Mouse (Mus musculus) hindbrain, postnatal 0 days (tissue): ENCODE results near the gene Krt86. TPM values are rescaled to one million over a fixed set of nuclear protein-coding genes. Genes with fewer than 3 reads are reported as not detected.

ENCODE experiments used
- ATAC-seq: fragments of 200-750 bp; cut with Nextera tagmentation; 2 replicates; pipeline ENCODE4 v1.8.0; 2017; ENCODE audit warnings: mild to moderate bottlenecking, moderate TSS enrichment, moderate library complexity
- DNase-seq: peaks from one replicate; pipeline ENCODE4 v3.0.0-alpha.2; 2015; ENCODE audit warnings: low spot score
- H3K27ac ChIP-seq: fragments of 300-500 bp; sonication (generic); 2 replicates; pipeline ENCODE4 v1.5.1; 2014; ENCODE audit warnings: mild to moderate bottlenecking
- H3K27me3 ChIP-seq: fragments of 300-500 bp; sonication (generic); 2 replicates; pipeline ENCODE4 v1.6.1; 2014; ENCODE audit warnings: low read length, mixed read lengths; ENCODE audit not compliant: insufficient read depth
- H3K36me3 ChIP-seq: fragments of 300-500 bp; sonication (generic); 2 replicates; pipeline ENCODE4 v1.6.1; 2014; ENCODE audit warnings: low read length, mixed read lengths; ENCODE audit not compliant: insufficient read depth
- H3K4me1 ChIP-seq: fragments of 300-500 bp; sonication (generic); 2 replicates; pipeline ENCODE4 v1.6.1; 2014; ENCODE audit warnings: antibody characterized with exemption, low read length, mixed read lengths; ENCODE audit not compliant: insufficient read depth
- H3K4me2 ChIP-seq: fragments of 300-500 bp; sonication (generic); 2 replicates; pipeline ENCODE4 v1.6.1; 2014; ENCODE audit warnings: low read depth, mild to moderate bottlenecking, low read length, moderate library complexity, mixed read lengths
- H3K4me3 ChIP-seq: fragments of 300-500 bp; sonication (generic); 2 replicates; pipeline ENCODE4 v1.5.1; 2014; ENCODE audit warnings: low read length
- H3K9ac ChIP-seq: fragments of 300-500 bp; sonication (generic); replicated peaks from 2 replicates; pipeline ENCODE4 v1.6.1; 2014; ENCODE audit warnings: mild to moderate bottlenecking, low read length, moderate library complexity, mixed read lengths
- H3K9me3 ChIP-seq: fragments of 300-500 bp; sonication (generic); 2 replicates; pipeline ENCODE4 v1.6.1; 2016; ENCODE audit warnings: low read length, mixed read lengths
- CTCF ChIP-seq: IDR thresholded peaks from 2 replicates; pipeline ENCODE4 v1.5.1; 2016; ENCODE audit warnings: antibody characterized with exemption, control low read depth, low read depth
- WGBS: fragments of 180-500 bp; shearing (Covaris S2); extraction: QIAGEN DNeasy Blood & Tissue Kit; methylation state at CpG from one replicate; pipeline ENCODE4 v1.1.7; 2014; 5-methylcytosine and 5-hydroxymethylcytosine counted together
- polyA plus RNA-seq: library from polyadenylated mRNA; unstranded; fragments of >200 nt; fragmentation: Nextera tagmentation; extraction: Ambion mirVana; gene quantifications from 2 replicates; pipeline ENCODE4 v1.2.1, GENCODE M21; 2015
- total RNA-seq: library from RNA; depleted of rRNA; stranded (reverse); fragments of >200 nt; gene quantifications from 2 replicates; pipeline ENCODE4 v1.2.3, GENCODE M21; 2014

Gene Krt86
- total and polyA plus RNA-seq, 2 experiments from 2014 or later = 0.05 to 0.34 TPM

GRCm38 (mm10) chr15:101485911-101486635 is 12.8 kb downstream of the Krt86 start:
- no peak overlapping the region for H3K27ac ChIP-seq
- TF ChIP-seq CTCF = no peak
- H3K36me3 ChIP-seq = no peaks in the 10 kb centered on the region
- no peak for DNase-seq
- no peak for ATAC-seq
- H3K4me1 ChIP-seq = no peaks in the 10 kb centered on the region; the same call in 1 of the 2 replicates
- no peak overlapping the region for H3K4me2 ChIP-seq
- no peaks in the 10 kb centered on the region for H3K9me3 ChIP-seq
- no peak overlapping the region for H3K9ac ChIP-seq
- H3K4me3 ChIP-seq = no peak overlapping the region
- H3K27me3 ChIP-seq = no peaks in the 10 kb centered on the region
- WGBS = 78% methylated on average over 11 of the region's 11 CpGs

- 34% methylated on average over 6 of the region's 6 CpGs for WGBS
- no peak within 1 kb of the TSS for H3K27ac ChIP-seq
These were observed 18.2 kb downstream of the Krt86 start, which contains the start of gene Krt83 for GRCm38 (mm10) chr15:101491431-101491830. Krt83 (minus strand) TSS chr15:101491512.

GRCm38 (mm10) chr15:101492718-101493117 is 19.4 kb downstream of the Krt86 start:
- no peak for DNase-seq
- 69% methylated on average over 8 of the region's 8 CpGs for WGBS
- no peaks in the 10 kb centered on the region for H3K36me3 ChIP-seq
- no peaks in the 10 kb centered on the region for H3K4me1 ChIP-seq
- ATAC-seq = no peak
- H3K9ac ChIP-seq = no peak overlapping the region
- H3K4me3 ChIP-seq = no peak overlapping the region
- H3K9me3 ChIP-seq = no peaks in the 10 kb centered on the region
- H3K27me3 ChIP-seq = no peaks in the 10 kb centered on the region
- H3K4me2 ChIP-seq = no peak overlapping the region
- no peak overlapping the region for H3K27ac ChIP-seq
- TF ChIP-seq CTCF = no peak

More at GRCm38 (mm10) chr15:101491431-101491830, 18.2 kb downstream of the Krt86 start, which contains the start of gene Krt83:
- no peaks in the 10 kb centered on the region for H3K27me3 ChIP-seq
- TF ChIP-seq CTCF = no peak
- DNase-seq = peak; percentile 18
- H3K4me1 ChIP-seq = no peaks in the 10 kb centered on the region
- no peak within 1 kb of the TSS for H3K9ac ChIP-seq
- no peak for ATAC-seq
- H3K9me3 ChIP-seq = no peaks in the 10 kb centered on the region
- no peak within 1 kb of the TSS for H3K4me2 ChIP-seq
- no peak within 1 kb of the TSS for H3K4me3 ChIP-seq
- H3K36me3 ChIP-seq = no peaks in the 10 kb centered on the region

- Histone ChIP-seq H3K9ac (no peak overlapping the region), H3K36me3 (no peaks in the 10 kb centered on the region), H3K27ac (no peak overlapping the region), H3K27me3 (no peaks in the 10 kb centered on the region), H3K4me2 (no peak overlapping the region), H3K4me3 (no peak overlapping the region), H3K4me1 (no peaks in the 10 kb centered on the region), H3K9me3 (no peaks in the 10 kb centered on the region)
- no peak for TF ChIP-seq CTCF
- 94% methylated on average over 6 of the region's 6 CpGs for WGBS
- no peak for DNase-seq
- no peak for ATAC-seq
These were observed 20.4 kb downstream of the Krt86 start for GRCm38 (mm10) chr15:101493713-101494112.

- Histone ChIP-seq H3K27me3 (no peaks in the 10 kb centered on the region), H3K27ac (no peak overlapping the region), H3K4me2 (no peak overlapping the region), H3K4me3 (no peak overlapping the region), H3K9ac (no peak overlapping the region), H3K36me3 (no peaks in the 10 kb centered on the region), H3K4me1 (no peaks in the 10 kb centered on the region), H3K9me3 (no peaks in the 10 kb centered on the region)
- TF ChIP-seq CTCF = no peak
- DNase-seq (no peak), ATAC-seq (no peak)
- WGBS = 67% methylated on average over 1 of the region's 1 CpGs
These were observed 20.9 kb downstream of the Krt86 start for GRCm38 (mm10) chr15:101494203-101494602.

- no peak overlapping the region for H3K27ac ChIP-seq
- no peaks in the 10 kb centered on the region for H3K9me3 ChIP-seq
- no peak for ATAC-seq
- no peaks in the 10 kb centered on the region for H3K4me1 ChIP-seq
- no peak overlapping the region for H3K4me3 ChIP-seq
- no peaks in the 10 kb centered on the region for H3K36me3 ChIP-seq
- no peak for TF ChIP-seq CTCF
- DNase-seq = no peak
- no peaks in the 10 kb centered on the region for H3K27me3 ChIP-seq
- WGBS = 81% methylated on average over 8 of the region's 8 CpGs
- no peak overlapping the region for H3K9ac ChIP-seq
- H3K4me2 ChIP-seq = no peak overlapping the region
These were observed 22.0 kb downstream of the Krt86 start for GRCm38 (mm10) chr15:101495266-101495665.

- H3K4me1 ChIP-seq = no peaks in the 10 kb centered on the region
- H3K4me3 ChIP-seq = no peak overlapping the region
- no peaks in the 10 kb centered on the region for H3K9me3 ChIP-seq
- H3K27ac ChIP-seq = no peak overlapping the region
- no peak overlapping the region for H3K9ac ChIP-seq
- TF ChIP-seq CTCF = peak; percentile 53
- 77% methylated on average over 2 of the region's 2 CpGs for WGBS
- ATAC-seq = no peak; the same call in 1 of the 2 replicates
- no peaks in the 10 kb centered on the region for H3K27me3 ChIP-seq
- H3K4me2 ChIP-seq = no peak overlapping the region
- DNase-seq = peak; percentile 40
- H3K36me3 ChIP-seq = no peaks in the 10 kb centered on the region
These were observed 23.9 kb downstream of the Krt86 start for GRCm38 (mm10) chr15:101497181-101497580.
